Mouse (Mus musculus) heart, adult 2 months (tissue): ENCODE results near the gene Plaur.

Experiments used
- CTCF ChIP-seq: fragments of 200-600 bp; IDR thresholded peaks from 2 replicates; pipeline ENCODE4 v1.8.1; 2022; ENCODE audit warnings: antibody characterized with exemption, mild to moderate bottlenecking, moderate library complexity
- EP300 ChIP-seq: fragments of 200-500 bp; IDR thresholded peaks from 2 replicates; pipeline ENCODE4 v1.6.1; 2011; ENCODE audit warnings: low read depth, low read length, control low read depth; ENCODE audit not compliant: insufficient read depth
- POLR2A ChIP-seq: fragments of 200-500 bp; IDR thresholded peaks from 2 replicates; pipeline ENCODE4 v1.6.1; 2011; ENCODE audit warnings: mild to moderate bottlenecking, low read depth, low read length, control low read depth; ENCODE audit not compliant: insufficient read depth

GRCm38 (mm10) chr7:24505447-24506064 is 43.3 kb downstream of the Plaur start:
- no peak for TF ChIP-seq POLR2A
- TF ChIP-seq EP300 = no peak
- TF ChIP-seq CTCF = no peak
